Mouse (Mus musculus): ENCODE results near the gene Chd4.

GRCm38 (mm10) chr6:125096279-125096596, 457 bp downstream of the Chd4 start:
- TF ChIP-seq POLR2A (IDR thresholded peaks at IDR 0.05; ENCODE audit: borderline replicate concordance, low read depth, low read length): no peak
- no peak for TF ChIP-seq CTCF (IDR thresholded peaks at IDR 0.05; ENCODE audit: low read depth, low read length)

Data from bone marrow macrophage, adult 2 months (primary cell).